Mouse (Mus musculus): ENCODE results near the gene Hand2.

GRCm38 (mm10) chr8:57273055-57273454 lies 47.7 kb upstream of the Hand2 start:
- TF ChIP-seq POLR2A (IDR thresholded peaks at IDR 0.05; ENCODE audit: borderline replicate concordance, extremely low read depth, low read depth, low read length) (no peak), CTCF (IDR thresholded peaks at IDR 0.05; ENCODE audit: insufficient read depth, low read length) (no peak)
